ENCODE assay signal across 13 mouse cellular contexts in genomic region chr4:56654327-56654726, GRCm38 (mm10).
DNase-seq lines count a peak whose midpoint lies in the region; ATAC-seq lines count a peak whose summit lies in the region.
"Had no signal": no experiment of that assay in that cellular context is flagged by ENCODE, and none has a peak within 500 bp of the region (broad histone marks: within the 10 kb centered on the region; RNA-seq: fewer than 3 reads in every experiment).

No protein-coding gene starts in this region.

- H3K9ac ChIP-seq in midbrain, embryonic 14.5 days (replicated peaks; ENCODE audit: low read length), result no peak overlapping the region
- no peak overlapping the region for H3K9ac ChIP-seq in midbrain, embryonic 11.5 days (ENCODE audit: low read length)
- H3K9ac ChIP-seq: forebrain, embryonic 13.5 days; neural tube, embryonic 15.5 days had no signal

- H3K4me3 ChIP-seq in midbrain, embryonic 14.5 days (replicated peaks; ENCODE audit: low read depth, low read length), result no peak overlapping the region
- H3K4me3 ChIP-seq in midbrain, embryonic 11.5 days (ENCODE audit: low read depth, low read length), result no peak overlapping the region
- no peak overlapping the region for H3K4me3 ChIP-seq in embryonic facial prominence, embryonic 10.5 days
- no peak overlapping the region for H3K4me3 ChIP-seq in limb, embryonic 10.5 days
- H3K4me3 ChIP-seq: forebrain, embryonic 13.5 days; heart, embryonic 10.5 days; neural tube, embryonic 15.5 days had no signal

- H3K36me3 ChIP-seq in midbrain, embryonic 14.5 days (ENCODE audit: control insufficient read depth, insufficient read depth, low read length), result no peaks in the 10 kb centered on the region
- H3K36me3 ChIP-seq in midbrain, embryonic 11.5 days (ENCODE audit: control insufficient read depth, insufficient read depth, low read length), result no peaks in the 10 kb centered on the region
- no peaks in the 10 kb centered on the region for H3K36me3 ChIP-seq in embryonic facial prominence, embryonic 10.5 days (replicated peaks)
- H3K36me3 ChIP-seq in limb, embryonic 10.5 days, result no peaks in the 10 kb centered on the region
- H3K36me3 ChIP-seq: heart, embryonic 10.5 days; neural tube, embryonic 15.5 days had no signal

- H3K9me3 ChIP-seq in midbrain, embryonic 14.5 days (ENCODE audit: control insufficient read depth, low read length), result no peaks in the 10 kb centered on the region
- no peaks in the 10 kb centered on the region for H3K9me3 ChIP-seq in midbrain, embryonic 11.5 days (ENCODE audit: control insufficient read depth, low read length)
- H3K9me3 ChIP-seq in embryonic facial prominence, embryonic 10.5 days, result no peaks in the 10 kb centered on the region
- H3K9me3 ChIP-seq in limb, embryonic 10.5 days (replicated peaks), result no peaks in the 10 kb centered on the region
- H3K9me3 ChIP-seq: forebrain, embryonic 13.5 days; heart, embryonic 10.5 days; neural tube, embryonic 15.5 days had no signal

- no peak overlapping the region for H3K27ac ChIP-seq in midbrain, embryonic 14.5 days (replicated peaks; ENCODE audit: low read depth, low read length)
- H3K27ac ChIP-seq in midbrain, embryonic 11.5 days (ENCODE audit: low read depth, low read length), result no peak overlapping the region
- H3K27ac ChIP-seq in embryonic facial prominence, embryonic 10.5 days (replicated peaks), result peak overlapping the region; percentile 44
- H3K27ac ChIP-seq in limb, embryonic 10.5 days, result peak overlapping the region; percentile 19; the same call in 1 of the 2 replicates
- H3K27ac ChIP-seq: forebrain, embryonic 13.5 days; heart, embryonic 10.5 days; neural tube, embryonic 15.5 days had no signal

- peak; percentile 72; the same call in 1 of the 2 replicates for ATAC-seq in frontal cortex, adult (ENCODE audit: low TSS enrichment)
- no peak for ATAC-seq in midbrain, embryonic 14.5 days (ENCODE audit: low FRiP score, low TSS enrichment)
- no peak for ATAC-seq in midbrain, embryonic 11.5 days (ENCODE audit: low FRiP score)
- ATAC-seq: forebrain, embryonic 13.5 days had no signal

- H3K4me2 ChIP-seq in midbrain, embryonic 14.5 days (ENCODE audit: low read length), result no peak overlapping the region
- no peak overlapping the region for H3K4me2 ChIP-seq in midbrain, embryonic 11.5 days
- H3K4me2 ChIP-seq: forebrain, embryonic 13.5 days; neural tube, embryonic 15.5 days had no signal

- DNase-seq in frontal cortex, adult 2 months (ENCODE audit: extremely low spot score in 1 of 2, low spot score in 1 of 2), result no peak
- DNase-seq in midbrain, embryonic 14.5 days, result peak; percentile 7
- DNase-seq in midbrain, embryonic 11.5 days (ENCODE audit: low spot score, missing footprints), result no peak
- DNase-seq in embryonic facial prominence, embryonic 10.5 days (ENCODE audit: low spot score), result peak; percentile 32
- peak; percentile 29 for DNase-seq in limb, embryonic 10.5 days (ENCODE audit: low spot score)
- DNase-seq in spleen, postnatal 4 days (ENCODE audit: low spot score in 2 of 2), result no peak
- DNase-seq in spleen, adult 18-20 months, result no peak
- DNase-seq: embryo, embryonic 11 days; kidney, postnatal 36 days had no signal

- H3K27me3 ChIP-seq in midbrain, embryonic 14.5 days (ENCODE audit: control insufficient read depth, insufficient read depth, low read length), result no peaks in the 10 kb centered on the region
- H3K27me3 ChIP-seq in midbrain, embryonic 11.5 days (ENCODE audit: control insufficient read depth, insufficient read depth, low read length), result no peaks in the 10 kb centered on the region
- H3K27me3 ChIP-seq in embryonic facial prominence, embryonic 10.5 days (replicated peaks; ENCODE audit: low read depth, poor library complexity, severe bottlenecking), result no peaks in the 10 kb centered on the region
- H3K27me3 ChIP-seq in limb, embryonic 10.5 days (ENCODE audit: low read depth, poor library complexity, severe bottlenecking), result no peaks in the 10 kb centered on the region
- H3K27me3 ChIP-seq: forebrain, embryonic 13.5 days; neural tube, embryonic 15.5 days had no signal

- 81% methylated on average over 4 of the region's 4 CpGs for WGBS in midbrain, embryonic 14.5 days
- WGBS in midbrain, embryonic 11.5 days, result 79% methylated on average over 4 of the region's 4 CpGs
- whole genome bisulfite sequencing in embryonic facial prominence, embryonic 10.5 days, result 69% methylated on average over 4 of the region's 4 CpGs
- 83% methylated on average over 4 of the region's 4 CpGs for WGBS in limb, embryonic 10.5 days

- H3K4me1 ChIP-seq in midbrain, embryonic 14.5 days (ENCODE audit: control insufficient read depth, insufficient read depth, low read length), result no peaks in the 10 kb centered on the region
- 0 out of 2 replicates have a peak, but pooled peaks cover 3% of the 10 kb centered on the region for H3K4me1 ChIP-seq in midbrain, embryonic 11.5 days (ENCODE audit: control insufficient read depth, insufficient read depth, low read length)
- H3K4me1 ChIP-seq in embryonic facial prominence, embryonic 10.5 days, result peaks cover 35% of the 10 kb centered on the region
- peaks cover 17% of the 10 kb centered on the region for H3K4me1 ChIP-seq in limb, embryonic 10.5 days
- H3K4me1 ChIP-seq: forebrain, embryonic 13.5 days had no signal

Comparison
In these comparisons a context has a peak if more than half of its experiments do, and no peak if none do; other contexts are left out.
1. DNase-seq: peak in midbrain, embryonic 14.5 days (single experiment), embryonic facial prominence, embryonic 10.5 days (single experiment) and limb, embryonic 10.5 days (single experiment); none in frontal cortex, adult 2 months (0 of 2), midbrain, embryonic 11.5 days (single experiment), spleen, postnatal 4 days (0 of 2) and spleen, adult 18-20 months (0 of 2).
2. H3K27ac ChIP-seq: peak in embryonic facial prominence, embryonic 10.5 days (single experiment) and limb, embryonic 10.5 days (single experiment); none in midbrain, embryonic 14.5 days (single experiment) and midbrain, embryonic 11.5 days (single experiment).